Mouse (Mus musculus) myocyte (in vitro differentiated cells): ENCODE data around the gene Gm3646.
A peak's percentile ranks its signal among the peaks of the same experiment; 100 is the strongest.

Experiments
- CEBPB ChIP-seq: IDR thresholded peaks from 2 replicates; pipeline ENCODE4 v1.6.1; 2011; ENCODE audit warnings: mild to moderate bottlenecking, moderate library complexity; ENCODE audit not compliant: poor library complexity, insufficient read depth, severe bottlenecking
- E2F4 ChIP-seq: IDR thresholded peaks from one replicate; pipeline ENCODE4 v1.6.1; 2011; ENCODE audit warnings: mild to moderate bottlenecking, control low read depth, moderate library complexity; ENCODE audit not compliant: insufficient read depth
- MAX ChIP-seq: IDR thresholded peaks from one replicate; pipeline ENCODE4 v1.6.1; 2011; ENCODE audit warnings: low read depth, mild to moderate bottlenecking, control low read depth
- MYOG ChIP-seq, 3 experiments: IDR thresholded peaks; one replicate each; pipeline ENCODE4 v1.6.1; 2011; ENCODE audit warnings: control low read depth in 2 of 3, low read depth in 2 of 3, mild to moderate bottlenecking in 2 of 3; ENCODE audit not compliant: insufficient read length in 2 of 3, control insufficient read depth in 1 of 3, insufficient read depth in 1 of 3
- POLR2A ChIP-seq: IDR thresholded peaks from one replicate; pipeline ENCODE4 v1.6.1; 2011; ENCODE audit warnings: low read depth, mild to moderate bottlenecking, control low read depth, moderate library complexity; ENCODE audit not compliant: insufficient read length
- POLR2AphosphoS2 ChIP-seq: IDR thresholded peaks from one replicate; pipeline ENCODE4 v1.6.1; 2011; ENCODE audit warnings: low read depth, control low read depth; ENCODE audit not compliant: insufficient read length
- REST ChIP-seq: IDR thresholded peaks from one replicate; pipeline ENCODE4 v1.6.1; 2011; ENCODE audit warnings: mild to moderate bottlenecking, control low read depth, moderate library complexity; ENCODE audit not compliant: insufficient read depth, insufficient read length
- USF1 ChIP-seq: IDR thresholded peaks from one replicate; pipeline ENCODE4 v1.6.1; 2011; ENCODE audit warnings: low read depth, mild to moderate bottlenecking, control low read depth, moderate library complexity

GRCm38 (mm10) chr1:39758244-39758643 lies 46.9 kb downstream of the Gm3646 start:
- TF ChIP-seq POLR2A, result no peak
- no peak for TF ChIP-seq MAX
- TF ChIP-seq MYOG (IDR thresholded peaks at IDR 0.05; ENCODE audit: control insufficient read depth in 1 of 3, insufficient read depth in 1 of 3, insufficient read length in 2 of 3, low read depth in 2 of 3), result no peak
- TF ChIP-seq USF1, result peak; percentile 59
- TF ChIP-seq REST, result no peak
- no peak for TF ChIP-seq E2F4
- TF ChIP-seq CEBPB, result no peak
- TF ChIP-seq POLR2AphosphoS2, result no peak
